Mouse (Mus musculus) MEL (cell line): Measurements from ENCODE around the gene Ap3d1. TPM values are rescaled to one million over a fixed set of nuclear protein-coding genes. Genes with fewer than 3 reads are reported as not detected.

Experiments
- DNase-seq: peaks from one replicate; pipeline ENCODE4 v3.0.0; 2011; ENCODE audit warnings: low read depth, low spot score
- H3K27ac ChIP-seq: 2 replicates; pipeline ENCODE4 v1.5.1; 2012; ENCODE audit warnings: low read depth, mild to moderate bottlenecking, control low read depth, low read length, moderate library complexity; ENCODE audit not compliant: control insufficient read depth
- H3K27me3 ChIP-seq, 2 experiments: fragments of 150-350 bp in 1 of 2; sonication (generic) in 1 of 2; 2 replicates each; pipeline ENCODE4 v1.6.1; 2012; ENCODE audit warnings: low read length in 2 of 2, mild to moderate bottlenecking in 2 of 2, improper control_type of control experiment in 1 of 2, moderate library complexity in 1 of 2; ENCODE audit not compliant: insufficient read depth in 2 of 2, control insufficient read depth in 1 of 2
- H3K36me3 ChIP-seq, 2 experiments: 2 replicates each; pipeline ENCODE4 v1.6.1; 2012 to 2014; ENCODE audit warnings: low read length in 2 of 2, improper control_type of control experiment in 1 of 2, inconsistent platforms in 1 of 2, mild to moderate bottlenecking in 1 of 2; ENCODE audit not compliant: insufficient read depth in 2 of 2, control insufficient read depth in 1 of 2
- H3K4me1 ChIP-seq, 2 experiments: fragments of 150-350 bp in 1 of 2; sonication (generic) in 1 of 2; 2 replicates each; pipeline ENCODE4 v1.6.1; 2012; ENCODE audit warnings: low read length in 2 of 2, improper control_type of control experiment in 1 of 2, mild to moderate bottlenecking in 1 of 2; ENCODE audit not compliant: insufficient read depth in 2 of 2, control insufficient read depth in 1 of 2
- H3K4me3 ChIP-seq, 2 experiments: fragments of 150-350 bp in 1 of 2; sonication (generic) in 1 of 2; 2 replicates each; pipeline ENCODE4 v1.5.1; 2012; ENCODE audit warnings: low read depth in 2 of 2, low read length in 2 of 2, mild to moderate bottlenecking in 2 of 2, moderate library complexity in 2 of 2, control low read depth in 1 of 2, improper control_type of control experiment in 1 of 2; ENCODE audit not compliant: control insufficient read depth in 1 of 2, insufficient read depth in 1 of 2
- H3K79me2 ChIP-seq: 2 replicates; pipeline ENCODE4 v1.6.1; 2012; ENCODE audit warnings: mild to moderate bottlenecking, low read length, moderate library complexity; ENCODE audit not compliant: control insufficient read depth, poor library complexity, insufficient read depth
- H3K9ac ChIP-seq: 2 replicates; pipeline ENCODE4 v1.6.1; 2012; ENCODE audit warnings: low read depth, mild to moderate bottlenecking, control low read depth, low read length, moderate library complexity; ENCODE audit not compliant: control insufficient read depth, poor library complexity, severe bottlenecking
- H3K9me3 ChIP-seq: fragments of 150-350 bp; sonication (generic); replicated peaks from 2 replicates; pipeline ENCODE4 v1.6.1; 2012; ENCODE audit warnings: mild to moderate bottlenecking, low read length, improper control_type of control experiment, moderate library complexity; ENCODE audit not compliant: insufficient read depth
- BHLHE40 ChIP-seq: IDR thresholded peaks from 2 replicates; pipeline ENCODE4 v1.6.1; 2012; ENCODE audit warnings: low read depth, mild to moderate bottlenecking, inconsistent platforms, low read length, improper control_type of control experiment, borderline replicate concordance
- CHD1 ChIP-seq: IDR thresholded peaks from 2 replicates; pipeline ENCODE4 v1.6.1; 2012; ENCODE audit warnings: low read depth, mild to moderate bottlenecking, inconsistent platforms, low read length, improper control_type of control experiment
- CHD2 ChIP-seq: IDR thresholded peaks from 2 replicates; pipeline ENCODE4 v1.6.1; 2011; ENCODE audit warnings: low read length, improper control_type of control experiment
- CTCF ChIP-seq, 3 experiments: IDR thresholded peaks in 2 of 3; conservative IDR thresholded peaks in 1 of 3; 2 replicates each; pipeline ENCODE4 v1.5.1; 2011 to 2012; ENCODE audit warnings: low read length in 3 of 3, low read depth in 2 of 3, mild to moderate bottlenecking in 2 of 3, improper control_type of control experiment in 1 of 3, inconsistent platforms in 1 of 3, mixed read lengths in 1 of 3, moderate library complexity in 1 of 3; ENCODE audit not compliant: control insufficient read depth in 1 of 3, insufficient read depth in 1 of 3, poor library complexity in 1 of 3, severe bottlenecking in 1 of 3
- E2F4 ChIP-seq: IDR thresholded peaks from 2 replicates; pipeline ENCODE4 v1.6.1; 2011; ENCODE audit warnings: low read depth, low read length, improper control_type of control experiment, borderline replicate concordance
- ETS1 ChIP-seq: IDR thresholded peaks from 2 replicates; pipeline ENCODE4 v1.6.1; 2012; ENCODE audit warnings: low read depth, mild to moderate bottlenecking, inconsistent platforms, low read length, improper control_type of control experiment, moderate library complexity
- GABPA ChIP-seq: IDR thresholded peaks from 2 replicates; pipeline ENCODE4 v1.6.1; 2012; ENCODE audit warnings: low read depth, mild to moderate bottlenecking, inconsistent platforms, low read length, improper control_type of control experiment, moderate library complexity
- HCFC1 ChIP-seq: IDR thresholded peaks from 2 replicates; pipeline ENCODE4 v1.6.1; 2012; ENCODE audit warnings: low read depth, mild to moderate bottlenecking, inconsistent platforms, low read length, improper control_type of control experiment, moderate library complexity
- JUND ChIP-seq: IDR thresholded peaks from 2 replicates; pipeline ENCODE4 v1.6.1; 2011; ENCODE audit warnings: low read depth, mild to moderate bottlenecking, improper control_type of control experiment, low read length
- KAT2A ChIP-seq: conservative IDR thresholded peaks from 2 replicates; pipeline ENCODE4 v1.6.1; 2012; ENCODE audit warnings: low read depth, low read length, improper control_type of control experiment, inconsistent platforms
- MAX ChIP-seq: IDR thresholded peaks from 2 replicates; pipeline ENCODE4 v1.6.1; 2011; ENCODE audit warnings: low read length, improper control_type of control experiment
- MEF2A ChIP-seq: IDR thresholded peaks from 2 replicates; pipeline ENCODE4 v1.6.1; 2014; ENCODE audit warnings: low read depth, mild to moderate bottlenecking, inconsistent platforms, low read length, improper control_type of control experiment; ENCODE audit not compliant: poor library complexity, insufficient replicate concordance, severe bottlenecking; ENCODE audit errors: extremely low read depth
- MXI1 ChIP-seq: IDR thresholded peaks from 2 replicates; pipeline ENCODE4 v1.6.1; 2011; ENCODE audit warnings: mild to moderate bottlenecking, low read depth, low read length, improper control_type of control experiment
- MYB ChIP-seq: IDR thresholded peaks from 2 replicates; pipeline ENCODE4 v1.6.1; 2011; ENCODE audit warnings: mild to moderate bottlenecking, low read depth, low read length, improper control_type of control experiment
- MYC ChIP-seq: IDR thresholded peaks from 2 replicates; pipeline ENCODE4 v1.6.1; 2011; ENCODE audit warnings: low read depth, mild to moderate bottlenecking, low read length, improper control_type of control experiment, moderate library complexity
- NELFE ChIP-seq: IDR thresholded peaks from 2 replicates; pipeline ENCODE4 v1.6.1; 2011; ENCODE audit warnings: low read depth, low read length, improper control_type of control experiment
- POLR2A ChIP-seq, 2 experiments: IDR thresholded peaks; 2 replicates each; pipeline ENCODE4 v1.6.1; 2011 to 2012; ENCODE audit warnings: low read length in 2 of 2, mild to moderate bottlenecking in 2 of 2, control low read depth in 1 of 2, improper control_type of control experiment in 1 of 2, low read depth in 1 of 2, moderate library complexity in 1 of 2; ENCODE audit not compliant: control insufficient read depth in 1 of 2, insufficient read depth in 1 of 2, poor library complexity in 1 of 2
- POLR2AphosphoS2 ChIP-seq: IDR thresholded peaks from 2 replicates; pipeline ENCODE4 v1.6.1; 2011; ENCODE audit warnings: low read length, improper control_type of control experiment
- RAD21 ChIP-seq: IDR thresholded peaks from 2 replicates; pipeline ENCODE4 v1.6.1; 2011; ENCODE audit warnings: mild to moderate bottlenecking, low read depth, low read length, improper control_type of control experiment
- RCOR1 ChIP-seq: IDR thresholded peaks from 2 replicates; pipeline ENCODE4 v1.6.1; 2012; ENCODE audit warnings: low read depth, mild to moderate bottlenecking, inconsistent platforms, low read length, improper control_type of control experiment
- SIN3A ChIP-seq: IDR thresholded peaks from 2 replicates; pipeline ENCODE4 v1.6.1; 2012; ENCODE audit warnings: low read length, improper control_type of control experiment, inconsistent platforms
- TAL1 ChIP-seq: IDR thresholded peaks from 2 replicates; pipeline ENCODE4 v1.6.1; 2012; ENCODE audit warnings: mild to moderate bottlenecking, inconsistent platforms, low read length, moderate library complexity, mixed read lengths
- TBP ChIP-seq: IDR thresholded peaks from 2 replicates; pipeline ENCODE4 v1.8.0; 2011; ENCODE audit warnings: low read depth, low read length, improper control_type of control experiment
- TCF12 ChIP-seq: IDR thresholded peaks from 2 replicates; pipeline ENCODE4 v1.6.1; 2014; ENCODE audit warnings: low read depth, mild to moderate bottlenecking, inconsistent platforms, low read length, improper control_type of control experiment, moderate library complexity
- USF1 ChIP-seq: IDR thresholded peaks from 2 replicates; pipeline ENCODE4 v1.6.1; 2014; ENCODE audit warnings: low read depth, mild to moderate bottlenecking, inconsistent platforms, low read length, improper control_type of control experiment, moderate library complexity
- ZC3H11A ChIP-seq: IDR thresholded peaks from 2 replicates; pipeline ENCODE4 v1.6.1; 2012; ENCODE audit warnings: low read depth, mild to moderate bottlenecking, inconsistent platforms, low read length, improper control_type of control experiment
- ZKSCAN1 ChIP-seq: IDR thresholded peaks from 2 replicates; pipeline ENCODE4 v1.6.1; 2012; ENCODE audit warnings: low read depth, mild to moderate bottlenecking, inconsistent platforms, low read length, improper control_type of control experiment, moderate library complexity
- ZMIZ1 ChIP-seq: IDR thresholded peaks from 2 replicates; pipeline ENCODE4 v1.6.1; 2012; ENCODE audit warnings: low read depth, mild to moderate bottlenecking, inconsistent platforms, low read length, improper control_type of control experiment, moderate library complexity
- ZNF384 ChIP-seq: IDR thresholded peaks from 2 replicates; pipeline ENCODE4 v1.6.1; 2012; ENCODE audit warnings: low read depth, mild to moderate bottlenecking, inconsistent platforms, low read length, improper control_type of control experiment
- polyA plus RNA-seq, 2 experiments: library from polyadenylated mRNA; stranded (reverse) in 1 of 2; unstranded in 1 of 2; fragments of >175 nt in 1 of 2; fragments of >200 nt in 1 of 2; gene quantifications; 2 replicates each; pipeline versions ENCODE4 v1.2.1 to v1.2.4; 2012; ENCODE audit warnings: low replicate concordance in 2 of 2, low read depth in 1 of 2; ENCODE audit not compliant: insufficient read length in 2 of 2, insufficient read depth in 1 of 2, missing spikeins in 1 of 2
- total RNA-seq: library from RNA; depleted of rRNA; stranded (reverse); fragments of 300-350 nt; gene quantifications from 2 replicates; pipeline ENCODE4 v1.2.3, GENCODE M21; 2012

The Ap3d1 gene
- total and polyA plus RNA-seq, 3 experiments: 32.7 to 260 (median 54.5) TPM

DNA sequence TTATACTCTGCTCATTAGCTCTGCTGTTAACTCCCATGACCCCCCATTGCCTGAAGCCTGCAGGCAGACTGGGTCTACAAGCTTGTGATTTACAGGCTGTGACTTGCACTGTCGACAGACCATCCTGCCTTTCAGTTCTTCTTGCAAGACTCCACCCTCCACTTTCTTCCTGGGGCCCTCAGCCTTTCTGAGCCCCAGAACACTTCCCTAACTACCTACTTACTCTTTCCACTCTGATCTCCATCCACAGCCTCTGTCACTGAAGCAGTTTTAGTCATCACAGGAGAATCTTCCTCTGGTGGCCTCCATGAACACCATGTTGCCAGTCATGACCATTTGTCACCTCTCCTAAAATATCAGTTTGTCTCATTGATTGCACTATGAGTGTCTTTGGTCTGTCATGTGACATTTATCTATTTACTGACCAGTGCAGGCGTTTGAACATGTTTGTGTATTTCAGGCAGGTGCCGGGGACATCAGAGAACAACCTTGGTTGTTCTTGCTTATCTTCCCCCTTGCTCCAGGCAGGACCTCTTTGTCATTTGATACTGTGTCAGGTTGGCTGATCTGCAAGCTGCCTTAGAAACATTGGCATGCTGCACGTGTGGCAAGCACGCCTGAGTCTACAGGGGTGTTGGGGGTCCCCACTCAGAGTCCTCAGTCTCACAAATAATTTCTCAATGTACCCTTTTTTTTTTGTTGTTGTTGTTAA is 78.4 kb downstream of the Ap3d1 start:
- peak; percentile 62 for DNase-seq

GRCm38 (mm10) chr10:80661149-80661548 is 80.9 kb downstream of the Ap3d1 start:
- DNase-seq: peak; percentile 84
- 0 out of 2 replicates have a peak overlapping the region, but pooled peaks have one; percentile 26 for H3K9ac ChIP-seq
- H3K27ac ChIP-seq: no peak overlapping the region
- H3K27me3 ChIP-seq: no peaks in the 10 kb centered on the region
- H3K36me3 ChIP-seq: peaks cover 0 to 20% of the 10 kb centered on the region in 2 experiments; a peak in 2 of 4 replicates
- no peak overlapping the region for H3K4me3 ChIP-seq
- peaks cover under 1% of the 10 kb centered on the region; the same call in 1 of the 2 replicates for H3K79me2 ChIP-seq
- no peaks in the 10 kb centered on the region for H3K9me3 ChIP-seq
- peaks cover 8 to 40% of the 10 kb centered on the region in 2 experiments for H3K4me1 ChIP-seq
- TF ChIP-seq MAX (no peak), ZC3H11A (no peak), HCFC1 (0 out of 2 replicates have a peak, but pooled peaks have one; percentile 11), ETS1 (0 out of 2 replicates have a peak, but pooled peaks have one; percentile 35), USF1 (no peak), CHD2 (peak; percentile 73; the same call in 1 of the 2 replicates), POLR2AphosphoS2 (no peak), RCOR1 (no peak), ZNF384 (0 out of 2 replicates have a peak, but pooled peaks have one; percentile 31), JUND (no peak), SIN3A (peak; percentile 19; the same call in 1 of the 2 replicates), MEF2A (no peak), BHLHE40 (peak; percentile 53; the same call in 1 of the 2 replicates), CTCF (IDR thresholded peaks at IDR 0.05 in 2 of 3, conservative IDR thresholded peaks at IDR 0.05 in 1 of 3; ENCODE audit: control insufficient read depth in 1 of 3, insufficient read depth in 1 of 3, low read depth in 2 of 3, low read length in 3 of 3, poor library complexity in 1 of 3, severe bottlenecking in 1 of 3) (peak; percentile 88 to 90 (median 88)), MYC (peak; percentile 37; the same call in 1 of the 2 replicates), MYB (no peak), ZMIZ1 (no peak), TCF12 (no peak), KAT2A (no peak), ZKSCAN1 (no peak), MXI1 (0 out of 2 replicates have a peak, but pooled peaks have one; percentile 16), RAD21 (no peak; the same call in 1 of the 2 replicates), CHD1 (no peak), E2F4 (no peak), TBP (no peak), NELFE (no peak), POLR2A (IDR thresholded peaks at IDR 0.05; ENCODE audit: control insufficient read depth in 1 of 2, insufficient read depth in 1 of 2, low read depth in 1 of 2, low read length in 2 of 2, poor library complexity in 1 of 2) (no peak), GABPA (no peak)

More for the DNA sequence above, 78.4 kb downstream of the Ap3d1 start:
- Histone ChIP-seq H3K4me1 (peaks cover 5 to 26% of the 10 kb centered on the region in 2 experiments), H3K4me3 (no peak overlapping the region), H3K79me2 (no peaks in the 10 kb centered on the region; the same call in 1 of the 2 replicates), H3K9ac (peak overlapping the region; percentile 61), H3K27ac (peak overlapping the region; percentile 50), H3K27me3 (no peaks in the 10 kb centered on the region), H3K36me3 (peaks cover 0 to 14% of the 10 kb centered on the region in 2 experiments; a peak in 3 of 4 replicates), H3K9me3 (no peaks in the 10 kb centered on the region)
- peak; percentile 71; the same call in 1 of the 2 replicates for TF ChIP-seq BHLHE40
- peak; percentile 54; the same call in 1 of the 2 replicates for TF ChIP-seq USF1
- peak; percentile 33 for TF ChIP-seq TAL1
- no peak for TF ChIP-seq JUND
- peak; percentile 63; the same call in 1 of the 2 replicates for TF ChIP-seq MYC
- TF ChIP-seq MXI1: peak; percentile 83; the same call in 1 of the 2 replicates
